Comparison of ENCODE assay signal across 8 mouse cellular contexts in the genomic region with DNA sequence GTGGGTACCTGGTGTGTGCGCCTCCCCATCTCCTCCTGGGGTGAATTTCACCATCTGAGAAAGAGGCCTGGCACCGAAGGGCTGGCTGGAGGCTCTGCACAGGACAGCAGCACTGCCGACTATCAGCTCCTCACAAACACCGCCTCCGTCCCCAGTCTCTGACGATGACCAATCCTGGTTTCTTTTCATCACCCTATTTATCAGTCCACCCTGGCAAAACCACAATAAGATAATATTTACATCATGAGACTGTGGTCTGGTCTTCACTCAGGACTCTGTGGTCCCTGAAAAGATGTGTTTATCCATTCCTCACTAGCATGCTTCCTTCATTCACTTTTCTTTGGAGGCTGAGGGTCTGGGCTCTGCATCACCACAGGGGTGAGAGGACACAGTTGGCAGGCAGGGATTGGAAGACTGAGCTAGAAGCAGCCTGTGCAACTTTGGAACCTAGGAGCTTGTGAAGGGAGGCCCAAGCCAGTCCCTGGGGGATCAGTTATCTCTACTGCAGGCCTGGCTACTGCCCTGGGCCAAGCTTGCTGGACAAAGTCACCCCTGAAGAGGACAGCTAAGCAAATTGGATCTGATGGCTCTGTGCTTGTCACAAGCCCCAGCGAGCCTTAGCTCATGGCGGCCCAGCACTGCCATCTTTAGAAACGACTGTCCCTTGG. TPM values are rescaled to one million over a fixed set of nuclear protein-coding genes. Genes with fewer than 3 reads are reported as not detected.
A peak's percentile ranks its signal among the peaks of the same experiment; 100 is the strongest.
DNase-seq lines count a peak whose midpoint lies in the region; ATAC-seq lines count a peak whose summit lies in the region.
"Had no signal": no experiment of that assay in that cellular context is flagged by ENCODE, and none has a peak within 500 bp of the region (broad histone marks: within the 10 kb centered on the region; RNA-seq: fewer than 3 reads in every experiment).

No protein-coding gene starts in this region.

- intact Hi-C loops in heart, postnatal 10 days (cut with DNase I): no loop called here

- H3K4me3 ChIP-seq in lung, embryonic 15.5 days: no peak overlapping the region
- H3K4me3 ChIP-seq in brown adipose tissue, adult 24 weeks (ENCODE audit: insufficient read depth, low read depth, low read length): no peak overlapping the region
- no peak overlapping the region for H3K4me3 ChIP-seq in midbrain, embryonic 11.5 days (ENCODE audit: low read depth, low read length)

- peak overlapping the region; percentile 72 for H3K27ac ChIP-seq in lung, embryonic 15.5 days
- peak overlapping the region; percentile 47 for H3K27ac ChIP-seq in brown adipose tissue, adult 24 weeks (replicated peaks; ENCODE audit: low read depth, low read length)
- H3K27ac ChIP-seq in midbrain, embryonic 11.5 days (ENCODE audit: low read depth, low read length): no peak overlapping the region

- ATAC-seq in lung, embryonic 15.5 days (ENCODE audit: borderline replicate concordance, extremely low read depth, low FRiP score, low TSS enrichment): peak; percentile 29; the same call in 1 of the 2 replicates
- ATAC-seq in megakaryocyte-erythroid progenitor cell, adult 5-6 weeks (replicated peaks; ENCODE audit: low FRiP score, low TSS enrichment, poor library complexity, severe bottlenecking): peak; percentile 62
- no peak for ATAC-seq in midbrain, embryonic 11.5 days (ENCODE audit: low FRiP score)

- DNase-seq in lung, postnatal 36 days: no peak
- peak; percentile 69 to 70 for DNase-seq in heart, postnatal 10 days
- no peak for DNase-seq in midbrain, embryonic 11.5 days (ENCODE audit: low spot score, missing footprints)
- DNase-seq in frontal cortex, postnatal 14 days (ENCODE audit: low spot score in 2 of 2): no peak
- DNase-seq: gastrocnemius, postnatal 14 days had no signal

- H3K4me1 ChIP-seq in lung, embryonic 15.5 days: peaks cover 83% of the 10 kb centered on the region
- peaks cover 57% of the 10 kb centered on the region for H3K4me1 ChIP-seq in brown adipose tissue, adult 24 weeks (ENCODE audit: control insufficient read depth, insufficient read depth, insufficient read length, low read length)
- peaks cover 6% of the 10 kb centered on the region; the same call in 1 of the 2 replicates for H3K4me1 ChIP-seq in midbrain, embryonic 11.5 days (ENCODE audit: control insufficient read depth, insufficient read depth, low read length)

- no peak overlapping the region for H3K4me2 ChIP-seq in lung, embryonic 15.5 days
- no peak overlapping the region for H3K4me2 ChIP-seq in midbrain, embryonic 11.5 days

- WGBS in lung, embryonic 15.5 days: 64% methylated on average over 9 of the region's 9 CpGs
- 85% methylated on average over 9 of the region's 9 CpGs for WGBS in midbrain, embryonic 11.5 days

- H3K27me3 ChIP-seq in lung, embryonic 15.5 days: no peaks in the 10 kb centered on the region
- no peaks in the 10 kb centered on the region for H3K27me3 ChIP-seq in midbrain, embryonic 11.5 days (ENCODE audit: control insufficient read depth, insufficient read depth, low read length)

- H3K9me3 ChIP-seq in lung, embryonic 15.5 days: no peaks in the 10 kb centered on the region
- H3K9me3 ChIP-seq in midbrain, embryonic 11.5 days (ENCODE audit: control insufficient read depth, low read length): no peaks in the 10 kb centered on the region

- no peaks in the 10 kb centered on the region for H3K36me3 ChIP-seq in lung, embryonic 15.5 days
- no peaks in the 10 kb centered on the region for H3K36me3 ChIP-seq in midbrain, embryonic 11.5 days (ENCODE audit: control insufficient read depth, insufficient read depth, low read length)

- H3K9ac ChIP-seq in lung, embryonic 15.5 days: no peak overlapping the region
- no peak overlapping the region for H3K9ac ChIP-seq in midbrain, embryonic 11.5 days (ENCODE audit: low read length)

RNA-seq across cellular contexts. Expression of gene Pitpnm2, which starts 45.3 kb away (rescaled TPM):
- polyA plus RNA-seq in lung, embryonic 15.5 days (2015; fragmentation: Nextera tagmentation; extraction: Ambion mirVana): 6.2 and 6.7 TPM in 2 replicates
- polyA plus RNA-seq in brown adipose tissue, adult 24 weeks (2012; ENCODE audit: insufficient read depth, insufficient read length, missing spikeins): 20.3 and 21.8 TPM in 2 replicates
- total RNA-seq in heart, postnatal 10 days (2021): 10 to 100 TPM; 54.2 to 58.3 TPM
- 23.7 and 33.3 TPM in 2 replicates for total RNA-seq in megakaryocyte-erythroid progenitor cell, adult 5-6 weeks (2014; fragmentation: Nextera tagmentation)
- 6.5 and 10.9 TPM in 2 replicates for total RNA-seq in megakaryocyte-erythroid progenitor cell, adult 5-6 weeks (2017)
- polyA plus RNA-seq in midbrain, embryonic 11.5 days (2014; fragmentation: Nextera tagmentation; extraction: Ambion mirVana): 4.6 and 5.0 TPM in 2 replicates

Comparison
In these comparisons a context has a peak if more than half of its experiments do, and no peak if none do; other contexts are left out.
1. DNase-seq: peak in heart, postnatal 10 days (2 of 2); none in lung, postnatal 36 days (single experiment), midbrain, embryonic 11.5 days (single experiment) and frontal cortex, postnatal 14 days (0 of 2).